Mouse (Mus musculus) ES-E14 (cell line): Measurements from ENCODE around the gene Cd177. TPM values are rescaled to one million over a fixed set of nuclear protein-coding genes. Genes with fewer than 3 reads are reported as not detected.

Experiments used
- DNase-seq: peaks from one replicate; pipeline ENCODE4 v3.0.0-alpha.2; 2013; ENCODE audit warnings: low read depth, low spot score
- H3K27ac ChIP-seq: 2 replicates; pipeline ENCODE4 v1.5.1; 2012; ENCODE audit warnings: low read depth, mild to moderate bottlenecking, low read length, moderate library complexity, mixed read lengths; ENCODE audit not compliant: poor library complexity, insufficient read depth, severe bottlenecking
- H3K36me3 ChIP-seq: 2 replicates; pipeline ENCODE4 v1.6.1; 2012; ENCODE audit warnings: mild to moderate bottlenecking, low read length, moderate library complexity, mixed read lengths; ENCODE audit not compliant: control insufficient read depth, poor library complexity, insufficient read depth, severe bottlenecking
- H3K4me1 ChIP-seq, 2 experiments: fragments of 150-350 bp in 1 of 2; sonication (generic) in 1 of 2; 2 replicates each; pipeline ENCODE4 v1.6.1; 2012; ENCODE audit warnings: low read length in 2 of 2, mild to moderate bottlenecking in 1 of 2, mixed read lengths in 1 of 2; ENCODE audit not compliant: control insufficient read depth in 2 of 2, insufficient read depth in 2 of 2, poor library complexity in 1 of 2
- H3K4me3 ChIP-seq, 2 experiments: fragments of 150-350 bp in 1 of 2; sonication (generic) in 1 of 2; 2 replicates each; pipeline ENCODE4 v1.5.1; 2012; ENCODE audit warnings: low read length in 2 of 2, low read depth in 1 of 2, mild to moderate bottlenecking in 1 of 2, mixed read lengths in 1 of 2; ENCODE audit not compliant: insufficient read depth in 1 of 2, poor library complexity in 1 of 2, severe bottlenecking in 1 of 2
- H3K9ac ChIP-seq: 2 replicates; pipeline ENCODE4 v1.6.1; 2012; ENCODE audit warnings: low read depth, mild to moderate bottlenecking, low read length, mixed read lengths; ENCODE audit not compliant: poor library complexity, insufficient read depth, severe bottlenecking
- H3K9me3 ChIP-seq: fragments of 150-350 bp; sonication (generic); 2 replicates; pipeline ENCODE4 v1.6.1; 2012; ENCODE audit warnings: low read depth, mild to moderate bottlenecking, low read length; ENCODE audit not compliant: control insufficient read depth, insufficient read depth
- CHD2 ChIP-seq: IDR thresholded peaks from 2 replicates; pipeline ENCODE4 v1.6.1; 2014; ENCODE audit warnings: mild to moderate bottlenecking, low read depth, low read length, inconsistent platforms
- HCFC1 ChIP-seq: IDR thresholded peaks from 2 replicates; pipeline ENCODE4 v1.6.1; 2012; ENCODE audit warnings: low read length, inconsistent platforms, borderline replicate concordance; ENCODE audit not compliant: insufficient read depth
- MAFK ChIP-seq: IDR thresholded peaks from 2 replicates; pipeline ENCODE4 v1.6.1; 2014; ENCODE audit warnings: mild to moderate bottlenecking, low read depth, low read length, inconsistent platforms; ENCODE audit not compliant: insufficient read depth
- ZC3H11A ChIP-seq: IDR thresholded peaks from 2 replicates; pipeline ENCODE4 v1.6.1; 2012; ENCODE audit warnings: low read depth, mild to moderate bottlenecking, inconsistent platforms, low read length, borderline replicate concordance
- ZNF384 ChIP-seq: IDR thresholded peaks from 2 replicates; pipeline ENCODE4 v1.6.1; 2012; ENCODE audit warnings: low read depth, low read length, inconsistent platforms
- in situ Hi-C, 2 experiments: fragments of 600-800 bp; cut with MboI; formaldehyde crosslinking; loops; one replicate each; pipeline ENCODE4 v1.15.1; 2025; ENCODE audit warnings: low sequenced_read_pairs in 2 of 2, inconsistent platforms in 1 of 2; ENCODE audit not compliant: unreplicated experiment in 2 of 2
- total RNA-seq: library from RNA; depleted of rRNA; stranded (reverse); fragments of 300-350 nt; gene quantifications from 2 replicates; pipeline ENCODE4 v1.2.3, GENCODE M21; 2012

The Cd177 gene
- total RNA-seq, 1 experiment: 0.22 TPM

DNA sequence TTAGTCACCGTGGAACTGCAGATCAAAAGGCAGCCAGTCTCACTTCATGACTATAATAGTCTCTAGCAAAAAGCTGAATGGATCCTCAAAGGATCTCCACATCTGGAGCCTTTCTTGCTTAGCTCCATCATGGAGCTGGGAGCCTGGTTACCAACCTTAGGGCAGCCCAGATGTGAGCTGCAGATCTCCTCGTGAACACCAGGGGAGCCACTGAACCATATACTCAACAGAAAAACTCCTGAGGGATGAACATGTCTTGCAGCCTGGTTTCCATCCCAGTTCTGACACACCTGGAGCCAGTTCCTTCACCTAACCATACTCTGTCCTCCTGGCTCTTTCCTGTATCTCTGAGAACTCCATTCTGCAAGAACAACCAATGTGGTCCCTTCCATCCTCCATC lies 16.0 kb upstream of the Cd177 start:
- in situ Hi-C loops: no loop called here

DNA sequence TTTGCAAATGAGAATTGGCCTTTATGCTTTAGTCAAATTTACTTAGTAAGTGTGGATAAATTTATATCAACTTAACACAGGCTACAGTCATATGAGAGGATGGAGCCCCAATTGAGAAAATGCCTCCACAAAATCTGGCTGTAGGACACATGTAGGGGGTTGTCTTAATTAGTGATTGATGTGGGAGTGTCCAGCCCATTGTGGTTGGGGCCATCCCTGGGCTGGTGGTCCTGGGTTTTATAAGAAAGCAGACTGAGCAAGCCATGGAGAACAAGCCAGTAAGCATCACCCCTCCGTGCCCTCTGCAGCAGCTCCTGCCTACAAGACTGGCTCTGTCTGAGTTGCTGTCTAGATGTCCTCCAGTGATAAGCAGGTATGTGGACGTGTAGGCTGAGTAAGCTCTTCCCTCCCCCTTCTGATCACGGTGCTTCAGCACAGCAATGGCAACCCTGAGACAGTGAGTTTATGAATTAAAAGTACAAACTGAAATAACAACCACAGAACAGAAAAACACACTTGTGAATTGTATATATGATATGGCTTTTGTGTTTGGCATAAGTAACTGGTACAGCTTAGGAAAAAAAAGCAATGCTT lies 13.9 kb upstream of the Cd177 start:
- Histone ChIP-seq H3K27ac (no peak overlapping the region), H3K36me3 (no peaks in the 10 kb centered on the region), H3K4me3 (no peak overlapping the region), H3K9me3 (no peaks in the 10 kb centered on the region), H3K4me1 (no peaks in the 10 kb centered on the region), H3K9ac (no peak overlapping the region)
- in situ Hi-C loops: no loop called here
- no peak for DNase-seq
- TF ChIP-seq CHD2 (no peak), HCFC1 (no peak), ZC3H11A (no peak), MAFK (no peak), ZNF384 (no peak)

More for the DNA sequence above, 16.0 kb upstream of the Cd177 start:
- Histone ChIP-seq H3K9me3 (no peaks in the 10 kb centered on the region), H3K4me1 (no peaks in the 10 kb centered on the region), H3K36me3 (no peaks in the 10 kb centered on the region), H3K4me3 (no peak overlapping the region), H3K9ac (no peak overlapping the region), H3K27ac (no peak overlapping the region)
- no peak for DNase-seq
- TF ChIP-seq CHD2: no peak
- TF ChIP-seq HCFC1: no peak
- TF ChIP-seq MAFK: no peak
- no peak for TF ChIP-seq ZC3H11A
- no peak for TF ChIP-seq ZNF384

DNA sequence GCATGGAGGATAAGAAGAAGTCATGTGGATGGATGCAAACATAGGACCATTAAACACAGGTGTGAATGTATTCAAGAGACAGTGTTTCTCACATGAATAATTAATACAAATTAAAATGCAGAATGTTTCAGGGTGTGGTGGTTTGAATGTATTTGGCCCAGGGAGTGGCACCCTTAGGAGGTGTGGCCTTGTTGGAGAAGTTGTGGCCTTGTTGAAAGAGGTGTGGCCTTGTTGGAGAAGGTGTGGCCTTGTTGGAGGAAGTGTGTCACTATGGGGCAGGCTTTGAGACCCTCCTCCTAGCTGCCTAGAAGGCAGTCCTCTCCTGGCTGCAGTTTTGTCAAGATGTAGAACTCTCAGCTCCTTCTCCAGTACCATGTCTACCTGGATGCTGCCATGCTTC lies 11.2 kb upstream of the Cd177 start:
- Histone ChIP-seq H3K36me3 (no peaks in the 10 kb centered on the region), H3K27ac (no peak overlapping the region), H3K4me3 (no peak overlapping the region), H3K9me3 (no peaks in the 10 kb centered on the region), H3K4me1 (no peaks in the 10 kb centered on the region), H3K9ac (no peak overlapping the region)
- in situ Hi-C loops: no loop called here
- TF ChIP-seq ZC3H11A: no peak
- no peak for DNase-seq

DNA sequence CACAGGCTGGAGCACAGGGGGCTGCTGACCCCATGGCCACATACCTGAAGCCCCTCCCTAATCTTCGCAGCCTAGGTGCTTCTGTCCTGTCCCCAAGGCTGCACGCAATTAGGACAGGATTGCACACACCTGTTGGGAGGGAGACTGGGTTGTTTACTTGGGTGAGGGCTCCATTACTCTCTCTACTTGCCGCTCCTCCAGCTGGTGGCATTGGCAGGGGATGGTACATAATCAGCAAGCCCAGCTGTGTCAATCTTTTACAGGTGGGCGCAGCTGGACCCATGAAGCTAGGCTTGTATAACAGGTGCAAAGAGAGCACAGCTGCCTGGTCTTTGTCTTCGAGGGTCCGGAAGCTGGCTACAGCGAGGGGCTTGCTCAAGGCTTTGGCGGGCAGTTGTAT lies 2.5 kb upstream of the Cd177 start:
- Histone ChIP-seq H3K27ac (no peak overlapping the region), H3K4me3 (no peak overlapping the region), H3K36me3 (no peaks in the 10 kb centered on the region), H3K9me3 (no peaks in the 10 kb centered on the region), H3K4me1 (peaks cover 0 to 3% of the 10 kb centered on the region in 2 experiments; a peak in 1 of 4 replicates), H3K9ac (no peak overlapping the region)
- in situ Hi-C loops: no loop called here
- no peak for DNase-seq
- TF ChIP-seq MAFK (no peak), ZC3H11A (no peak), CHD2 (no peak), ZNF384 (no peak), HCFC1 (no peak)

DNA sequence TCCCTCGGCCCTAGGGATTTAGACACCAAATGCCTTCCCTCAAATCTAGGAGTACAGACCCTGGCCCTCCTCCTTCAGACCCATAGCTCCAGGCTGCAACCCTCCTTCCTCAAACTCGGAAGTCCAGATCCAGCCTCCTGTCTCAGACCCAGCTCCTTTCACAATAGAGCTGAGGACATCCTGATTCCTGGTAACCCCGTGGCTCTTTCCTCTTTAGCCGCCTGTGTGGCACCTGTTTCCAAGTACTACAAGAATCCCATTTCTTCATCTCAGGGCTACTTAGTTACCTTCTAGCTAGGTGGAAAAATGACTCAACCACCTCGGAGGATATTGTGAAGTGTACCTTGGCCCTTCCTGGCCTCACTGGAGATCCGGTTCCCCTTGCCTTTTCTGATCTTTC lies 1.1 kb upstream of the Cd177 start:
- Histone ChIP-seq H3K4me1 (peaks cover 0 to 3% of the 10 kb centered on the region in 2 experiments; a peak in 1 of 4 replicates), H3K27ac (no peak overlapping the region), H3K9me3 (no peaks in the 10 kb centered on the region), H3K4me3 (no peak overlapping the region), H3K36me3 (no peaks in the 10 kb centered on the region), H3K9ac (no peak overlapping the region)
- in situ Hi-C loops: no loop called here
- no peak for DNase-seq
- TF ChIP-seq ZNF384 (no peak), HCFC1 (no peak), ZC3H11A (no peak), CHD2 (no peak), MAFK (no peak)
